Comparison of ENCODE assay signal across 8 mouse cellular contexts in genomic region chr5:52367866-52368840, GRCm38 (mm10). TPM values are rescaled to one million over a fixed set of nuclear protein-coding genes. Genes with fewer than 3 reads are reported as not detected.
DNase-seq lines count a peak whose midpoint lies in the region; ATAC-seq and TF ChIP-seq lines count a peak whose summit lies in the region.

No protein-coding gene starts in this region.

- no peak for TF ChIP-seq CTCF in E14TG2a.4 (conservative IDR thresholded peaks at IDR 0.05; ENCODE audit: low read length)

- peaks cover 4% of the 10 kb centered on the region; the same call in 1 of the 2 replicates for H3K4me1 ChIP-seq in E14TG2a.4 (replicated peaks; ENCODE audit: low read depth, low read length)
- no peaks in the 10 kb centered on the region for H3K4me1 ChIP-seq in forebrain, embryonic 14.5 days (ENCODE audit: control insufficient read depth, insufficient read depth, low read length)
- H3K4me1 ChIP-seq in intestine, embryonic 16.5 days (ENCODE audit: control insufficient read depth, insufficient read depth, low read length) = peaks cover 9% of the 10 kb centered on the region

- H3K27me3 ChIP-seq in E14TG2a.4 (ENCODE audit: insufficient read depth, low read length) = peaks cover 70% of the 10 kb centered on the region
- H3K27me3 ChIP-seq in forebrain, embryonic 14.5 days (replicated peaks; ENCODE audit: control insufficient read depth, insufficient read depth, low read length) = no peaks in the 10 kb centered on the region
- H3K27me3 ChIP-seq in intestine, embryonic 16.5 days (replicated peaks; ENCODE audit: control insufficient read depth, insufficient read depth, low read length) = no peaks in the 10 kb centered on the region

- no peaks in the 10 kb centered on the region for H3K9me3 ChIP-seq in E14TG2a.4 (ENCODE audit: low read length)
- no peaks in the 10 kb centered on the region for H3K9me3 ChIP-seq in forebrain, embryonic 14.5 days (replicated peaks; ENCODE audit: control insufficient read depth, low read length)
- H3K9me3 ChIP-seq in intestine, embryonic 16.5 days (ENCODE audit: control insufficient read depth, low read length) = no peaks in the 10 kb centered on the region

- no peaks in the 10 kb centered on the region for H3K36me3 ChIP-seq in E14TG2a.4 (ENCODE audit: insufficient read depth, low read length)
- H3K36me3 ChIP-seq in forebrain, embryonic 14.5 days (ENCODE audit: control insufficient read depth, insufficient read depth, low read length) = no peaks in the 10 kb centered on the region
- no peaks in the 10 kb centered on the region for H3K36me3 ChIP-seq in intestine, embryonic 16.5 days (ENCODE audit: control insufficient read depth, insufficient read depth, low read length)

- peak overlapping the region; percentile 42 for H3K4me2 ChIP-seq in forebrain, embryonic 14.5 days (ENCODE audit: low read length)
- peak overlapping the region; percentile 46 for H3K4me2 ChIP-seq in intestine, embryonic 16.5 days (ENCODE audit: low read depth, low read length)

- no peak for ATAC-seq in cerebellum, adult (ENCODE audit: insufficient number of reproducible peaks, low FRiP score, low TSS enrichment)
- ATAC-seq in forebrain, embryonic 14.5 days = peak; percentile 43; the same call in 1 of the 2 replicates
- no peak for ATAC-seq in intestine, embryonic 16.5 days

- DNase-seq in cerebellum, adult 18-20 months = peak; percentile 11 to 14
- no peak for DNase-seq in forebrain, embryonic 14.5 days (ENCODE audit: low spot score)
- DNase-seq in B cell, adult 2 months = no peak
- no peak for DNase-seq in thymus, postnatal 4 days
- no peak for DNase-seq in lung, postnatal 14 days

- H3K27ac ChIP-seq in forebrain, embryonic 14.5 days (ENCODE audit: low read depth, low read length) = no peak overlapping the region
- H3K27ac ChIP-seq in intestine, embryonic 16.5 days (ENCODE audit: low read length) = no peak overlapping the region

- 58% methylated on average over 63 of the region's 63 CpGs for WGBS in forebrain, embryonic 14.5 days
- WGBS in intestine, embryonic 16.5 days = 56% methylated on average over 63 of the region's 63 CpGs

- H3K9ac ChIP-seq in forebrain, embryonic 14.5 days (ENCODE audit: low read length) = peak overlapping the region; percentile 40
- H3K9ac ChIP-seq in intestine, embryonic 16.5 days (ENCODE audit: low read depth, low read length) = peak overlapping the region; percentile 45; the same call in 1 of the 2 replicates

- peak overlapping the region; percentile 77 for H3K4me3 ChIP-seq in E14TG2a.4 (replicated peaks; ENCODE audit: low read length)
- H3K4me3 ChIP-seq in forebrain, embryonic 14.5 days (ENCODE audit: low read depth, low read length) = 0 out of 2 replicates have a peak overlapping the region, but pooled peaks have one; percentile 1
- peak overlapping the region; percentile 12; the same call in 1 of the 2 replicates for H3K4me3 ChIP-seq in intestine, embryonic 16.5 days (ENCODE audit: low read length)

RNA-seq across cellular contexts. Expression of gene Sod3, which starts 4.6 kb away (rescaled TPM):
- polyA plus RNA-seq in forebrain, embryonic 14.5 days (2014; fragmentation: Nextera tagmentation; extraction: Ambion mirVana) = 0.97 and 1.6 TPM in 2 replicates
- 1.6 TPM in 2 replicates for polyA plus RNA-seq in intestine, embryonic 16.5 days (2015; fragmentation: Nextera tagmentation; extraction: Ambion mirVana)

Comparison
In these comparisons a context has a peak if more than half of its experiments do, and no peak if none do; other contexts are left out.
1. DNase-seq: peak in cerebellum, adult 18-20 months (2 of 2); none in forebrain, embryonic 14.5 days (single experiment), B cell, adult 2 months (0 of 2), thymus, postnatal 4 days (single experiment) and lung, postnatal 14 days (single experiment).
2. H3K4me3 ChIP-seq: peak in every context shown above with its lines; median percentile 77 in E14TG2a.4; 12 in intestine, embryonic 16.5 days; 1 in forebrain, embryonic 14.5 days.